Mouse (Mus musculus): Measurements from ENCODE around the gene 1700030K09Rik. TPM values are rescaled to one million over a fixed set of nuclear protein-coding genes. Genes with fewer than 3 reads are reported as not detected.

Gene 1700030K09Rik
- polyA plus RNA-seq, 1 experiment: 7.3 TPM

DNA sequence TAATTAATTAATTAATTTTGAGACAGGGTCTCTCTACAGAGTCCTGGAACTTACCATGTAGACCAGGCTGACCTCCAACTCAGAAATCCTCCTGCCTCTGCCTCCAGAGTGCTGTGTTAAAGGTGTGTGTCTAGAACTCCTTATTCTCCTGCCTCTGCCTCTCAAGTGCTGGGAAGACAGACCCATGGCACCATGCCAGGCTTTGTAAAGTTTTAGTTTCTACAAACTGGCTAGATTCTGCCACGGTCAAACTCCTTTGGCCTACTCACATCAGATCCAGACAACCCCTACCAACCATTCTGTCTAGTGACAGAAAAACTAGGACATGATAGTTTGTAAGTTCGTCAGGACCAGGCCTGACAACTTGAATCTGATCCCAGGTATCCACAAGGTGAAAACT, 47.3 kb downstream of the 1700030K09Rik start:
- peak overlapping the region; percentile 50 for H3K4me3 ChIP-seq
- no peak for TF ChIP-seq TCF3 (IDR thresholded peaks at IDR 0.05; ENCODE audit: insufficient read length, low read depth)
- TF ChIP-seq POLR2AphosphoS2 (IDR thresholded peaks at IDR 0.05; ENCODE audit: insufficient read length, low read depth): no peak
- TF ChIP-seq MAX (IDR thresholded peaks at IDR 0.05; ENCODE audit: low read depth): no peak
- TF ChIP-seq USF1 (IDR thresholded peaks at IDR 0.05; ENCODE audit: low read depth): no peak
- no peak for TF ChIP-seq TCF12 (IDR thresholded peaks at IDR 0.05; ENCODE audit: insufficient read depth, poor library complexity, severe bottlenecking)
- no peak for TF ChIP-seq MYOD1 (IDR thresholded peaks at IDR 0.05; ENCODE audit: control insufficient read depth in 1 of 3, insufficient read length in 2 of 3, low read depth in 2 of 3)
- TF ChIP-seq REST (IDR thresholded peaks at IDR 0.05; ENCODE audit: insufficient read depth, insufficient read length): no peak
- TF ChIP-seq MYOG (IDR thresholded peaks at IDR 0.05; ENCODE audit: control insufficient read depth in 1 of 3, insufficient read depth in 1 of 3, insufficient read length in 2 of 3, low read depth in 2 of 3): no peak
- TF ChIP-seq E2F4 (IDR thresholded peaks at IDR 0.05; ENCODE audit: insufficient read depth): no peak
- TF ChIP-seq SRF (IDR thresholded peaks at IDR 0.05; ENCODE audit: control insufficient read depth, insufficient read length, low read depth): no peak
- no peak for TF ChIP-seq POLR2A (IDR thresholded peaks at IDR 0.05; ENCODE audit: insufficient read length, low read depth)
- H3K27me3 ChIP-seq (ENCODE audit: control insufficient read depth, insufficient read depth, insufficient read length): no peaks in the 10 kb centered on the region
- peaks cover 11% of the 10 kb centered on the region for H3K36me3 ChIP-seq (ENCODE audit: control insufficient read depth, insufficient read depth)
- peaks cover 44% of the 10 kb centered on the region for H3K79me2 ChIP-seq (ENCODE audit: control insufficient read depth, insufficient read depth)
- no peak overlapping the region for H3ac ChIP-seq (ENCODE audit: control insufficient read depth, insufficient read length)
- peak overlapping the region; percentile 96 for H3K4me2 ChIP-seq (ENCODE audit: low read depth)

DNA sequence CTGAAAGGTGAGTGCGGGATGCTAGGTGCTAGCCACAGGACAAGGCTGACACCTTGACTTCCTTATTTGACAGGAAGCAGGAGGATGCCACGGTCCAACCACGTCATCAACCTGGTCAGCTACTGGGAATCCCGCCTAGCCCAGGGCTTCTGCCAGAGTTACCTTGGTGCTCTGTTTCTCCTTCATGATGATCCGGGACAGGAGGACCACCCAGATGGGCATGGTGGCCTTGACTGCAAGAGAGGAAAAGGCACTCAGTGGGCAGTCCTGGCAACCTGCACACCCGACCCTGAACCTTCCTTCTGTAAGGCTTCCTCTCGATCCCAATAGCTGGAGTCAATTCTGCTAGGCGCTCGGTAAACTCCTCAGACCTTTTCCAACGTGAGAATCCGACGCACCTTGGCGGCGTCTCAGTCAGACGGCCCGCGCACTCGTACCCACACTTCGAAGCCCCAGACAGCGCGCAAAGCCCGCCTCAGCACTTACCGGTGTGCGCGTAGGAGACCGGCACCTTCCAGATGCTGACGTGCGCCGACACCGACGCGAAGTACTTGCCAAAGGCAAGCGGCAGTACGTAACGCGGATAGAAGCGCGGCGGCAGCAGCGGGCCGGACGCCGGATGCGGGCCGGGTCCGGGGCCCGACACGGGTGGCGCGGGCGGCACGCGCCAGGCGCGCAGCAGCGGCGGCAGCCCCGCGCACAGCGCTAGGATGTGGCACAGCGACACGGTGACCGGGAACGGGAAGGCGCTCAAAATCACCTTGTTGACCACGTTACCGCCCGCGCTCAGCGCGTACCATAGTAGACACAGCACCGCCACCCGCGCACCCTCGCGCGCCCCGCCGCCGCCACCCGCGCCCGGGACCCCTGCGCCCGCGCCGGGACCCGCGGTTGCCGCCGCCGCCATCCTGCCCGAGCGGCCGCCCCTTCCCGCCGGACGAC, 48.3 kb downstream of the 1700030K09Rik start, which contains the start of gene Slc35e1:
Gene Slc35e1 (minus strand): TSS at position 935 of the 942 bp plus-strand sequence.
- no peak for TF ChIP-seq MYOG (IDR thresholded peaks at IDR 0.05; ENCODE audit: control insufficient read depth in 1 of 3, insufficient read depth in 1 of 3, insufficient read length in 2 of 3, low read depth in 2 of 3)
- peak in 1 of 3 experiments; percentile 1 for TF ChIP-seq MYOD1 (IDR thresholded peaks at IDR 0.05; ENCODE audit: control insufficient read depth in 1 of 3, insufficient read length in 2 of 3, low read depth in 2 of 3)
- H3K36me3 ChIP-seq (ENCODE audit: control insufficient read depth, insufficient read depth): peaks cover 11% of the 10 kb centered on the region

DNA sequence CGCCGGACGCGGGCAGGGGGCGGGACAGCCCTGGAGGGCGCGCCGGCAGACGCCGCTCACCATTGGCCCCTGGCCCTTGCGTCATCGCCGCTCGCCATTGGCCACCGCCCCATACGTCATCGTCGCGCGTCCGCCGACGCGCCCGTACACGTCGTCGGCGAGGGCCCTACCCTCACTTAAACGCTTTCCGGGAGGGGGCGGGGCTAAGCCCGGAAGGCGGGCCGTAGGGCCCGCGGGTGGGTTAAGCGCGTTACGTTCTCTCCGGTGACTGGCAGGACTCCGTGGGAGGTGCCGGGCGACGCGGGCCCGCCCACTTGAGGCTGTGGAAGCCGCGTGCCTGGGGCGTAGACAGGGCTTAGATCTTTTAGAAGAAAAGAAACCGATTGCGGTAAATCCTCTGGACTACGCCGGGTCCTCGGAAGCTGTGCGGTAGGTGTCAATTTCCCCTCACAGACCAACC, 49.0 kb downstream of the 1700030K09Rik start:
- peak overlapping the region; percentile 71 for H3ac ChIP-seq (ENCODE audit: control insufficient read depth, insufficient read length)
- H3K79me2 ChIP-seq (ENCODE audit: control insufficient read depth, insufficient read depth): peaks cover 44% of the 10 kb centered on the region
- H3K4me2 ChIP-seq (ENCODE audit: low read depth): peak overlapping the region; percentile 74
- H3K4me3 ChIP-seq: peak overlapping the region; percentile 50
- peaks cover 6% of the 10 kb centered on the region for H3K36me3 ChIP-seq (ENCODE audit: control insufficient read depth, insufficient read depth)
- TF ChIP-seq USF1 (IDR thresholded peaks at IDR 0.05; ENCODE audit: low read depth): no peak
- no peak for TF ChIP-seq CEBPB (IDR thresholded peaks at IDR 0.05; ENCODE audit: insufficient read depth, poor library complexity, severe bottlenecking)
- TF ChIP-seq SRF (IDR thresholded peaks at IDR 0.05; ENCODE audit: control insufficient read depth, insufficient read length, low read depth): peak; percentile 85
- no peak for TF ChIP-seq MAX (IDR thresholded peaks at IDR 0.05; ENCODE audit: low read depth)
- TF ChIP-seq TCF12 (IDR thresholded peaks at IDR 0.05; ENCODE audit: insufficient read depth, poor library complexity, severe bottlenecking): no peak
- peak; percentile 52 for TF ChIP-seq POLR2A (IDR thresholded peaks at IDR 0.05; ENCODE audit: insufficient read length, low read depth)
- TF ChIP-seq MYOD1 (IDR thresholded peaks at IDR 0.05; ENCODE audit: control insufficient read depth in 1 of 3, insufficient read length in 2 of 3, low read depth in 2 of 3): peak in 1 of 3 experiments; percentile 1
- TF ChIP-seq REST (IDR thresholded peaks at IDR 0.05; ENCODE audit: insufficient read depth, insufficient read length): no peak
- no peak for TF ChIP-seq TCF3 (IDR thresholded peaks at IDR 0.05; ENCODE audit: insufficient read length, low read depth)
- no peak for TF ChIP-seq E2F4 (IDR thresholded peaks at IDR 0.05; ENCODE audit: insufficient read depth)
- no peak for TF ChIP-seq MYOG (IDR thresholded peaks at IDR 0.05; ENCODE audit: control insufficient read depth in 1 of 3, insufficient read depth in 1 of 3, insufficient read length in 2 of 3, low read depth in 2 of 3)
- TF ChIP-seq POLR2AphosphoS2 (IDR thresholded peaks at IDR 0.05; ENCODE audit: insufficient read length, low read depth): peak; percentile 72
- H3K27me3 ChIP-seq (ENCODE audit: control insufficient read depth, insufficient read depth, insufficient read length): no peaks in the 10 kb centered on the region

More for the DNA sequence above, 48.3 kb downstream of the 1700030K09Rik start, which contains the start of gene Slc35e1:
- Histone ChIP-seq H3ac (ENCODE audit: control insufficient read depth, insufficient read length) (peak within 1 kb of the TSS; percentile 71), H3K79me2 (ENCODE audit: control insufficient read depth, insufficient read depth) (peaks cover 44% of the 10 kb centered on the region), H3K4me3 (peak within 1 kb of the TSS; percentile 50), H3K4me2 (ENCODE audit: low read depth) (peak within 1 kb of the TSS; percentile 96), H3K27me3 (ENCODE audit: control insufficient read depth, insufficient read depth, insufficient read length) (no peaks in the 10 kb centered on the region)

DNA sequence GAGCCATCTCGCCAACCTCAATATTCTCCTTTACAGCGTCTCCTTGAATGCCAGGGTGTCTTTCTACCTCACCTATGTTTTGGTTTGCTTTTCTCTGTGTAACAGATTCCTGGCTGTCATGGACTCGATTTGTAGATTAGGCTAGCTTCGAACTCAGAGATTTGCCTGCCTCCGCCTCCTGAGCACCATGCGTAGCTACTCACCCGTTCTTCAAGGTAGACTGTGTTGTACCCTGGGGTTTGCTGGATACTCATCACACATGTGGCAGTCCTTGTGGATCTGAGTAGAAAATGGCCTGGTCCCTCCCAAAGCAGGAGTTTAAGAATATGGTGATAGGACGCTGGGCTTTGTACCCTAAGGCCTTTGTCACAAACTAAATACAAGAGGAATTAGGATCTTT, 49.7 kb downstream of the 1700030K09Rik start:
- H3K4me2 ChIP-seq (ENCODE audit: low read depth): peak overlapping the region; percentile 74
- peak overlapping the region; percentile 50 for H3K4me3 ChIP-seq
- H3K79me2 ChIP-seq (ENCODE audit: control insufficient read depth, insufficient read depth): peaks cover 50% of the 10 kb centered on the region
- peaks cover 6% of the 10 kb centered on the region for H3K36me3 ChIP-seq (ENCODE audit: control insufficient read depth, insufficient read depth)
- H3K27me3 ChIP-seq (ENCODE audit: control insufficient read depth, insufficient read depth, insufficient read length): no peaks in the 10 kb centered on the region
- peak overlapping the region; percentile 71 for H3ac ChIP-seq (ENCODE audit: control insufficient read depth, insufficient read length)
- TF ChIP-seq POLR2A (IDR thresholded peaks at IDR 0.05; ENCODE audit: insufficient read length, low read depth) (no peak), REST (IDR thresholded peaks at IDR 0.05; ENCODE audit: insufficient read depth, insufficient read length) (no peak), MAX (IDR thresholded peaks at IDR 0.05; ENCODE audit: low read depth) (no peak), POLR2AphosphoS2 (IDR thresholded peaks at IDR 0.05; ENCODE audit: insufficient read length, low read depth) (no peak), SRF (IDR thresholded peaks at IDR 0.05; ENCODE audit: control insufficient read depth, insufficient read length, low read depth) (no peak), E2F4 (IDR thresholded peaks at IDR 0.05; ENCODE audit: insufficient read depth) (no peak), CEBPB (IDR thresholded peaks at IDR 0.05; ENCODE audit: insufficient read depth, poor library complexity, severe bottlenecking) (no peak), TCF3 (IDR thresholded peaks at IDR 0.05; ENCODE audit: insufficient read length, low read depth) (no peak), MYOG (IDR thresholded peaks at IDR 0.05; ENCODE audit: control insufficient read depth in 1 of 3, insufficient read depth in 1 of 3, insufficient read length in 2 of 3, low read depth in 2 of 3) (no peak), MYOD1 (IDR thresholded peaks at IDR 0.05; ENCODE audit: control insufficient read depth in 1 of 3, insufficient read length in 2 of 3, low read depth in 2 of 3) (no peak), USF1 (IDR thresholded peaks at IDR 0.05; ENCODE audit: low read depth) (no peak), TCF12 (IDR thresholded peaks at IDR 0.05; ENCODE audit: insufficient read depth, poor library complexity, severe bottlenecking) (no peak)
